Mouse (Mus musculus) testis, adult 2 months (tissue): ENCODE measurements around the gene Stxbp1.

ENCODE experiments used
- CTCF ChIP-seq: fragments of 200-500 bp; IDR thresholded peaks from 2 replicates; pipeline ENCODE4 v1.5.1; 2012; ENCODE audit warnings: low read depth, mild to moderate bottlenecking, inconsistent platforms, low read length, moderate library complexity; ENCODE audit not compliant: control insufficient read depth, insufficient read depth, insufficient replicate concordance
- POLR2A ChIP-seq: fragments of 200-500 bp; IDR thresholded peaks from 2 replicates; pipeline ENCODE4 v1.6.1; 2012; ENCODE audit warnings: low read depth, mild to moderate bottlenecking, inconsistent platforms, low read length, moderate library complexity; ENCODE audit not compliant: control insufficient read depth

DNA sequence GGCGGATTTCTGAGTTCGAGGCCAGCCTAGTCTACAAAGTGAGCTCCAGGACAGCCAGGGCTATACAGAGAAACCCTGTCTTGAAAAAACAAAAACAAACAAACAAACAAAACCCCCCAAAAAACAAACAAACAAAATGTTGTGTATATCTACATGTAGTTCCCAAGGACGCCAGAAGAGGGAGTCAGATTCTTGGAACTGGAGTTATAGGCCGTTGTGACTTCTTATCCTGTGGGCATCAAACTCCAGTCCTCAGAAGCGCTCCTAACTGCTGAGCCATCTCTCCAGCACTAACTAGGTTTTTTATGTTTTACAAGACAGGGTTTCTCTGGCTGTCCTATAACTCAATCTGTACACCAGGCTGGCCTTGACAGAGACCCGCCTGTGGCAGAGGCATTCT is 59.9 kb downstream of the Stxbp1 start:
- TF ChIP-seq CTCF (no peak), POLR2A (no peak)
